ENCODE assay signal across 26 mouse cellular contexts in genomic region chr6:129565257-129565656, GRCm38 (mm10). TPM values are rescaled to one million over a fixed set of nuclear protein-coding genes. Genes with fewer than 3 reads are reported as not detected.
DNase-seq lines count a peak whose midpoint lies in the region; ATAC-seq lines count a peak whose summit lies in the region.
"Had no signal": no experiment of that assay in that cellular context is flagged by ENCODE, and none has a peak within 500 bp of the region (broad histone marks: within the 10 kb centered on the region; RNA-seq: fewer than 3 reads in every experiment).

No protein-coding gene starts in this region.

- DNase-seq in yolk sac, embryonic 10.5 days (ENCODE audit: low spot score), result no peak
- DNase-seq in adrenal gland, adult 2 months, result no peak
- DNase-seq in left cerebral cortex, postnatal 25 days (ENCODE audit: low spot score in 2 of 2), result no peak
- DNase-seq: adrenal gland, adult 8-10 months; adrenal gland, postnatal 14 days; adrenal gland, postnatal 36 days; cerebellum, adult 11-12 months; cerebellum, adult 2 months; cerebellum, adult 9-10 months; cerebellum, postnatal 10 days; cerebellum, postnatal 25 days; embryo, embryonic 11 days had no signal

- peak; percentile 99 for ATAC-seq in granulocyte monocyte progenitor cell, adult 5-6 weeks (replicated peaks; ENCODE audit: poor library complexity, severe bottlenecking)
- peak; percentile 92 for ATAC-seq in megakaryocyte, adult 5-6 weeks (ENCODE audit: poor library complexity, severe bottlenecking)
- ATAC-seq in monocyte, adult 5-6 weeks (replicated peaks; ENCODE audit: insufficient number of reproducible peaks, low FRiP score, low TSS enrichment, poor library complexity, severe bottlenecking), result 0 out of 2 replicates have a peak, but pooled peaks have one; percentile 17
- ATAC-seq: forebrain, embryonic 14.5 days; forebrain, embryonic 16.5 days had no signal

- intact Hi-C loops in left cerebral cortex, postnatal 25 days (cut with DNase I), result no loop called here

RNA-seq across cellular contexts. Expression of gene Klre1, which starts 12.4 kb away (rescaled TPM):
- total RNA-seq in granulocyte monocyte progenitor cell, adult 5-6 weeks (2014; fragmentation: Nextera tagmentation), result not detected in 2 replicates
- not detected in 2 replicates for total RNA-seq in granulocyte monocyte progenitor cell, adult 5-6 weeks (2017)
- total RNA-seq in megakaryocyte, adult 5-6 weeks (2015), result 3.9 and 7.2 TPM in 2 replicates
- 4.1 and 8.3 TPM in 2 replicates for total RNA-seq in megakaryocyte, adult 5-6 weeks (2017)
- 390 to 1,008 TPM (median 400 TPM) in 3 replicates for total RNA-seq in monocyte, adult 5-6 weeks (2017)
- total RNA-seq in adrenal gland, adult 2 months (2021), result under 1 TPM; 0.24 to 0.26 TPM
- polyA plus RNA-seq in adrenal gland, adult 2 months (2012; rRNA removed), result 0.07 TPM in 1 of 2 replicates, not detected in the other
- not detected for total RNA-seq in left cerebral cortex, postnatal 25 days (2021)
- total RNA-seq: adrenal gland, postnatal 14 days; ES-E14; MEL had no signal
- polyA plus RNA-seq: C2C12; cerebellum, adult 2 months; embryonic facial prominence, embryonic 11.5 days; embryonic facial prominence, embryonic 13.5 days; embryonic facial prominence, embryonic 15.5 days; erythroblast, embryonic 14.5 days; forebrain, embryonic 10.5 days; forebrain, embryonic 12.5 days; forebrain, embryonic 14.5 days; forebrain, embryonic 16.5 days had no signal

RNA-seq across cellular contexts. Expression of gene Klrd1, which starts 26.3 kb away (rescaled TPM):
- total RNA-seq in granulocyte monocyte progenitor cell, adult 5-6 weeks (2014; fragmentation: Nextera tagmentation), result 9.6 TPM in 1 of 2 replicates, not detected in the other
- 0.34 TPM in 1 of 2 replicates, not detected in the other for total RNA-seq in granulocyte monocyte progenitor cell, adult 5-6 weeks (2017)
- 20.4 and 41.6 TPM in 2 replicates for total RNA-seq in megakaryocyte, adult 5-6 weeks (2015)
- 14.1 and 18.1 TPM in 2 replicates for total RNA-seq in megakaryocyte, adult 5-6 weeks (2017)
- 278 to 891 TPM (median 296 TPM) in 3 replicates for total RNA-seq in monocyte, adult 5-6 weeks (2017)
- total RNA-seq in adrenal gland, adult 2 months (2021), result under 1 TPM in 1 of 2 experiments, not detected in 1; 0.79 TPM
- 0.11 TPM in 1 of 2 replicates, not detected in the other for polyA plus RNA-seq in adrenal gland, adult 2 months (2012; rRNA removed)
- not detected for total RNA-seq in left cerebral cortex, postnatal 25 days (2021)
- total RNA-seq: adrenal gland, postnatal 14 days; adrenal gland, postnatal 36 days; ES-E14; MEL had no signal
- polyA plus RNA-seq: C2C12; cerebellum, adult 2 months; embryonic facial prominence, embryonic 11.5 days; embryonic facial prominence, embryonic 13.5 days; erythroblast, embryonic 14.5 days; forebrain, embryonic 10.5 days; forebrain, embryonic 12.5 days; forebrain, embryonic 14.5 days; forebrain, embryonic 16.5 days had no signal

RNA-seq across cellular contexts. Expression of gene Gabarapl1, which starts 32.3 kb away (rescaled TPM):
- 37.4 and 45.0 TPM in 2 replicates for total RNA-seq in granulocyte monocyte progenitor cell, adult 5-6 weeks (2014; fragmentation: Nextera tagmentation)
- total RNA-seq in granulocyte monocyte progenitor cell, adult 5-6 weeks (2017), result 39.8 and 76.6 TPM in 2 replicates
- total RNA-seq in megakaryocyte, adult 5-6 weeks (2015), result 5.6 and 7.4 TPM in 2 replicates
- total RNA-seq in megakaryocyte, adult 5-6 weeks (2017), result 17.6 and 20.7 TPM in 2 replicates
- 27.9 to 39.7 TPM (median 35.0 TPM) in 3 replicates for total RNA-seq in monocyte, adult 5-6 weeks (2017)
- 100 to 1,000 TPM; 258 to 360 TPM for total RNA-seq in adrenal gland, adult 2 months (2021)
- polyA plus RNA-seq in adrenal gland, adult 2 months (2012; rRNA removed), result 86.4 and 101 TPM in 2 replicates
- 100 to 1,000 TPM; 690 to 697 TPM for total RNA-seq in left cerebral cortex, postnatal 25 days (2021)

RNA-seq across cellular contexts. Expression of gene Tmem52b, which starts 52.9 kb away (rescaled TPM):
- 0.53 TPM in 1 of 2 replicates, not detected in the other for total RNA-seq in granulocyte monocyte progenitor cell, adult 5-6 weeks (2014; fragmentation: Nextera tagmentation)
- not detected in 2 replicates for total RNA-seq in granulocyte monocyte progenitor cell, adult 5-6 weeks (2017)
- not detected in 2 replicates for total RNA-seq in megakaryocyte, adult 5-6 weeks (2015)
- total RNA-seq in megakaryocyte, adult 5-6 weeks (2017), result not detected in 2 replicates
- total RNA-seq in monocyte, adult 5-6 weeks (2017), result 1.9 TPM in 1 of 3 replicates, not detected in the others
- not detected for total RNA-seq in adrenal gland, adult 2 months (2021)
- polyA plus RNA-seq in adrenal gland, adult 2 months (2012; rRNA removed), result not detected in 2 replicates
- not detected for total RNA-seq in left cerebral cortex, postnatal 25 days (2021)
- total RNA-seq: adrenal gland, adult 8-10 months; adrenal gland, postnatal 14 days; adrenal gland, postnatal 36 days; ES-E14; MEL had no signal
- polyA plus RNA-seq: cerebellum, adult 2 months; embryonic facial prominence, embryonic 11.5 days; embryonic facial prominence, embryonic 13.5 days; embryonic facial prominence, embryonic 15.5 days; erythroblast, embryonic 14.5 days; forebrain, embryonic 10.5 days; forebrain, embryonic 12.5 days; forebrain, embryonic 14.5 days; forebrain, embryonic 16.5 days had no signal

RNA-seq across cellular contexts. Expression of gene Olr1, which starts 58.3 kb away (rescaled TPM):
- total RNA-seq in granulocyte monocyte progenitor cell, adult 5-6 weeks (2014; fragmentation: Nextera tagmentation), result 15.1 and 18.4 TPM in 2 replicates
- total RNA-seq in granulocyte monocyte progenitor cell, adult 5-6 weeks (2017), result 16.9 and 23.2 TPM in 2 replicates
- total RNA-seq in megakaryocyte, adult 5-6 weeks (2015), result 10.0 and 12.9 TPM in 2 replicates
- 9.6 and 13.9 TPM in 2 replicates for total RNA-seq in megakaryocyte, adult 5-6 weeks (2017)
- 8.4 to 15.7 TPM (median 11.1 TPM) in 3 replicates for total RNA-seq in monocyte, adult 5-6 weeks (2017)
- total RNA-seq in adrenal gland, adult 2 months (2021), result under 1 TPM; 0.07 to 0.26 TPM
- polyA plus RNA-seq in adrenal gland, adult 2 months (2012; rRNA removed), result not detected in 2 replicates
- not detected for total RNA-seq in left cerebral cortex, postnatal 25 days (2021)
- total RNA-seq: adrenal gland, postnatal 14 days; MEL had no signal
- polyA plus RNA-seq: cerebellum, adult 2 months; embryonic facial prominence, embryonic 13.5 days; embryonic facial prominence, embryonic 15.5 days; erythroblast, embryonic 14.5 days; forebrain, embryonic 10.5 days; forebrain, embryonic 12.5 days; forebrain, embryonic 14.5 days; forebrain, embryonic 16.5 days had no signal

Comparison
In these comparisons a context has a peak if more than half of its experiments do, and no peak if none do; other contexts are left out.
1. ATAC-seq: peak in every context shown above with its lines; median percentile 99 in granulocyte monocyte progenitor cell, adult 5-6 weeks; 92 in megakaryocyte, adult 5-6 weeks; 17 in monocyte, adult 5-6 weeks.
2. RNA of gene Klre1, which starts 12.4 kb away (total RNA-seq): 390 to 1,008 TPM in monocyte, adult 5-6 weeks; 3.9 to 8.3 TPM in megakaryocyte, adult 5-6 weeks, 0.24 to 0.26 TPM in adrenal gland, adult 2 months, not detected in left cerebral cortex, postnatal 25 days and not detected in granulocyte monocyte progenitor cell, adult 5-6 weeks; every median in the first group is over 10 times any median in the second.